Mouse (Mus musculus): Measurements from ENCODE around the gene Olfr845. TPM values are rescaled to one million over a fixed set of nuclear protein-coding genes. Genes with fewer than 3 reads are reported as not detected.

Olfr845 gene
- polyA plus RNA-seq (2017; shearing (Covaris generic)) = not detected

DNA sequence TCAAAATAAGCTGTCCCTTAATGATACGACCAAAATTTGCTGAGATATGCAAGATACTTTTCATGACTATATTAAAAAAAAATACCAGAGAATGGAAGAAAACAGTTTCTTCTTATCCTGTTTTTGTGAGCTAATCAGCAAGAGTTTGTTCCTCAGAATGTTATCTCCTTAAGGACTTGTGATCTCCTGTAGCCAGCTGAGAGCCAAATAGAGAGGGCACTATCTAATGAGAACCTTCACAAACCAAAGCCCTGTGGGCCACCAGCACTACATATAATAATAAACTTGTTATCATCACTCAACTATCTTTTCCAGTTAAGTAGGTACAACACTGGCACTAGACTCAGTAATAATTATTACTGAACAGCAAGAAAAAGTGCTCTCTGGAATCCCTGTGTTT lies at the start of gene Olfr845:
Olfr845 (plus strand) TSS at position 301 of the 400 bp plus-strand sequence.

DNA sequence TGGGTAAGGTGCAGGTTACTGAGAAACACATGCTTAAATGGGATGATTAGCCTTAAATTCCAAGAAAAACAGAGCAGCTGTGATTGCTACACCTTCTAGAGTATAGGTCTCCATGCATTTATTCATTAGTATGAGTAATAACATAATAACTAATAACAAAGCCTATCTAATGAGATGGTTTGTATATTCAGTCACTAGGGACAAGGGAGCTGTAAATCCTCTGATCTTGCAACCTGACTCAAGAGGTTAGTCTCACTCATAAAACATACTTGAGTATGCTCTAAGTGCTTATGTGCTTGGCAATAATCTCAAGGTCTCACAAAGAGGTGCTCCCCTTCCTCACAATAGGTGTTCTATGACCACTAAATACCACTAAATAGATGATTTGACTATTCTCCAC lies 20.2 kb upstream of the Olfr845 start, which contains the start of gene Olfr844:
Olfr844 (plus strand) TSS at position 301 of the 400 bp plus-strand sequence.

DNA sequence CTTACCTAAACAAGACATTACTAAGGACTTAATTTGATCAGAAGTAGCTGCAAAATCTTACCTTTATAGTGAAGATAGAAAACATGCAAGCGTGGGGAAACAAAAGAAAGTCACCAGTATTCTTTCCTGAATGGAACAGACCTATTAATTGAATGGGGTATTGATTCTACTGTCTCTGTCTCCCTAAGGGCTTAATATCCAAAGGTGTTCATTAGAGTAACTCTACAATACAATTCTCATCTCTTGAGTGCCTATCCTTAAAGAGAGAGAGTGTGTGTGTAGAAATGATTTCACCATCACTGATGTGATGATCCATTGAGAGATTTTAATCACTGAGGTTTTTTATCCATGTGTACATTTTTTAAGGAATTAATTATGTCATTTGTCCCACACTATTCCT lies 27.6 kb downstream of the Olfr845 start, which contains the start of gene Olfr846:
Olfr846 (minus strand) TSS at position 101 of the 400 bp plus-strand sequence.

DNA sequence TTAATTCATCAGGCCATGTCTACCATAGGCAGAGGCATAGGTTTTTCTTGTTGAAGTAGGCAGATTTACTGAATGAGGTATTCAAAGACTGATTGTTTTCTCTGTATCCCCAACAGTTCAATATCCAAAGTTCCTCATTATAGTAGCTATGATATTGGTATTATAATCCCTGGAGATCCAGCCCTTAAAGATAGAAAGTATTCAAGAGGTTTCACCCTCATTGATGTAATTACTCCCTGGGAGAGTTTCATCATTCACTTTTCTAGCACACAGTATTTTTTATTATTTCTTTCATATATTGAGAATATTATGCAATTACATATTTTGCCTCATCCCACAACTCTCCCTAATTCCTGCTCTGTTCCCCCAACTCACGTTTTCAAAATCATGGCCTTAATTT lies 42.3 kb downstream of the Olfr845 start, which contains the start of gene Olfr847:
Olfr847 (minus strand) TSS at position 101 of the 400 bp plus-strand sequence.

Other genes with a start within 250 kb of the Olfr845 start
- under 1 TPM; 0.12 to 0.29 TPM for gene Olfr836, start 216.1 kb upstream of the Olfr845 start, polyA plus RNA-seq (2017; shearing (Covaris generic))
- gene Olfr837, start 200.1 kb upstream of the Olfr845 start, polyA plus RNA-seq (2017; shearing (Covaris generic)) = under 1 TPM; 0.25 to 0.54 TPM
- under 1 TPM in 1 of 2 experiments, not detected in 1; 0.09 TPM for gene Olfr839-ps1, start 159.1 kb upstream of the Olfr845 start, polyA plus RNA-seq (2017; shearing (Covaris generic))
- under 1 TPM in 1 of 2 experiments, not detected in 1; 0.31 TPM for gene Olfr843, start 84.5 kb upstream of the Olfr845 start, polyA plus RNA-seq (2017; shearing (Covaris generic))
- gene Olfr844, start 20.1 kb upstream of the Olfr845 start, polyA plus RNA-seq (2017; shearing (Covaris generic)) = not detected
- not detected for gene Olfr846, start 27.5 kb downstream of the Olfr845 start, polyA plus RNA-seq (2017; shearing (Covaris generic))
- gene Olfr847, start 42.2 kb downstream of the Olfr845 start, polyA plus RNA-seq (2017; shearing (Covaris generic)) = under 1 TPM in 1 of 2 experiments, not detected in 1; 0.16 TPM
- gene Olfr849, start 103.8 kb downstream of the Olfr845 start, polyA plus RNA-seq (2017; shearing (Covaris generic)) = not detected
- not detected for gene Olfr850, start 141.8 kb downstream of the Olfr845 start, polyA plus RNA-seq (2017; shearing (Covaris generic))
- gene Olfr851, start 156.8 kb downstream of the Olfr845 start, polyA plus RNA-seq (2017; shearing (Covaris generic)) = not detected
- not detected for gene Olfr853, start 204.6 kb downstream of the Olfr845 start, polyA plus RNA-seq (2017; shearing (Covaris generic))
- not detected for gene Olfr854, start 230.9 kb downstream of the Olfr845 start, polyA plus RNA-seq (2017; shearing (Covaris generic))
- gene Olfr855, start 246.2 kb downstream of the Olfr845 start, polyA plus RNA-seq (2017; shearing (Covaris generic)) = under 1 TPM in 1 of 2 experiments, not detected in 1; 0.16 TPM

Data from inflammation-experienced regulatory T-cells (primary cell).